Mouse (Mus musculus) liver, embryonic 13.5 days (tissue): ENCODE data around the gene 2310009B15Rik. TPM values are rescaled to one million over a fixed set of nuclear protein-coding genes. Genes with fewer than 3 reads are reported as not detected.

Source experiments
- polyA plus RNA-seq: library from polyadenylated mRNA; unstranded; fragments of >200 nt; fragmentation: Nextera tagmentation; extraction: Ambion mirVana; gene quantifications from 2 replicates; pipeline ENCODE4 v1.2.1, GENCODE M21; 2015

The 2310009B15Rik gene
- polyA plus RNA-seq, 1 experiment from 2014 or later: 16.9 TPM

Other genes with a start within 250 kb of the 2310009B15Rik start
- 16.5 and 21.1 TPM in 2 replicates for gene Nek7, start 236.7 kb downstream of the 2310009B15Rik start, polyA plus RNA-seq
- 0.14 and 0.21 TPM in 2 replicates for gene Lhx9, start 8.3 kb downstream of the 2310009B15Rik start, polyA plus RNA-seq
- 2.9 and 3.5 TPM in 2 replicates for gene Dennd1b, start 106.6 kb upstream of the 2310009B15Rik start, polyA plus RNA-seq